Mouse (Mus musculus) G1E (cell line): ENCODE measurements at regions not wholly inside any gene's neighbourhood (a gene's known extent, or its start where the extent isn't known, plus 50 kb on each side); places are given as distances from the start of the nearest gene placed in this dataset.

Source experiments
- ATAC-seq: 2 replicates; pipeline ENCODE4 v1.8.0; 2016; ENCODE audit warnings: mild to moderate bottlenecking; ENCODE audit not compliant: insufficient number of reproducible peaks, poor library complexity, low FRiP score, severe bottlenecking; ENCODE audit errors: extremely low read depth
- DNase-seq: peaks from one replicate; pipeline ENCODE4 v3.0.0; 2012; ENCODE audit warnings: low spot score
- H3K27me3 ChIP-seq: 2 replicates; pipeline ENCODE4 v1.6.1; 2012; ENCODE audit warnings: mild to moderate bottlenecking, low read length, inconsistent platforms; ENCODE audit not compliant: insufficient read depth
- H3K36me3 ChIP-seq: replicated peaks from 2 replicates; pipeline ENCODE3; 2012; ENCODE audit warnings: mild to moderate bottlenecking, inconsistent platforms
- H3K4me1 ChIP-seq: 2 replicates; pipeline ENCODE4 v1.6.1; 2012; ENCODE audit warnings: low read depth, low read length, inconsistent platforms, mixed read lengths; ENCODE audit not compliant: insufficient read depth
- H3K4me3 ChIP-seq: 2 replicates; pipeline ENCODE4 v1.5.1; 2012; ENCODE audit warnings: low read depth, mild to moderate bottlenecking, inconsistent platforms, low read length, moderate library complexity, mixed read lengths
- H3K9me3 ChIP-seq: replicated peaks from 2 replicates; pipeline ENCODE4 v1.6.1; 2012; ENCODE audit warnings: inconsistent platforms
- CTCF ChIP-seq: IDR thresholded peaks from 2 replicates; pipeline ENCODE4 v1.5.1; 2012; ENCODE audit warnings: low read depth, low read length, inconsistent platforms, mixed read lengths
- GATA1 ChIP-seq: IDR thresholded peaks from 2 replicates; pipeline ENCODE4 v1.6.1; 2012; ENCODE audit warnings: borderline replicate concordance, low read length, inconsistent platforms, mixed read lengths
- GATA2 ChIP-seq: IDR thresholded peaks from 2 replicates; pipeline ENCODE4 v1.6.1; 2012; ENCODE audit warnings: low read depth, low read length, inconsistent platforms, borderline replicate concordance
- POLR2AphosphoS5 ChIP-seq: IDR thresholded peaks from 2 replicates; pipeline ENCODE4 v1.6.1; 2012; ENCODE audit warnings: low read depth, low read length, inconsistent platforms; ENCODE audit not compliant: insufficient replicate concordance
- TAL1 ChIP-seq: conservative IDR thresholded peaks from 2 replicates; pipeline ENCODE4 v1.6.1; 2012; ENCODE audit warnings: low read depth, low read length, inconsistent platforms, mixed read lengths

- H3K36me3 ChIP-seq = no peaks in the 10 kb centered on the region
- H3K9me3 ChIP-seq = no peaks in the 10 kb centered on the region
- ATAC-seq (no peak), DNase-seq (no peak)
- no peaks in the 10 kb centered on the region for H3K4me1 ChIP-seq
- TF ChIP-seq CTCF = no peak
- TF ChIP-seq GATA1 = no peak
- TF ChIP-seq TAL1 = no peak
- no peak for TF ChIP-seq GATA2
- no peak for TF ChIP-seq POLR2AphosphoS5
- H3K4me3 ChIP-seq = no peak overlapping the region
- no peaks in the 10 kb centered on the region for H3K27me3 ChIP-seq
These were observed 157.6 kb downstream of the Ahr start for GRCm38 (mm10) chr12:35377266-35377665.

- no peak for DNase-seq
- no peaks in the 10 kb centered on the region for H3K36me3 ChIP-seq
- no peaks in the 10 kb centered on the region for H3K27me3 ChIP-seq
- H3K4me1 ChIP-seq = no peaks in the 10 kb centered on the region
- no peak for ATAC-seq
- H3K4me3 ChIP-seq = no peak overlapping the region
- H3K9me3 ChIP-seq = no peaks in the 10 kb centered on the region
- TF ChIP-seq CTCF (no peak), GATA2 (no peak), GATA1 (no peak), TAL1 (no peak), POLR2AphosphoS5 (no peak)
These were observed 158.5 kb downstream of the Ahr start for GRCm38 (mm10) chr12:35376365-35376764.

- no peak for ATAC-seq
- H3K9me3 ChIP-seq = no peaks in the 10 kb centered on the region
- H3K4me1 ChIP-seq = no peaks in the 10 kb centered on the region
- DNase-seq = no peak
- H3K27me3 ChIP-seq = no peaks in the 10 kb centered on the region
- H3K36me3 ChIP-seq = no peaks in the 10 kb centered on the region
- TF ChIP-seq CTCF (no peak), GATA1 (no peak), POLR2AphosphoS5 (no peak), GATA2 (no peak)
- no peak overlapping the region for H3K4me3 ChIP-seq
These were observed 176.9 kb downstream of the Ahr start for GRCm38 (mm10) chr12:35357901-35358300.

- no peak for TF ChIP-seq TAL1
- TF ChIP-seq CTCF = no peak
- TF ChIP-seq GATA1 = no peak
- TF ChIP-seq POLR2AphosphoS5 = no peak
- no peak for TF ChIP-seq GATA2
- no peak for DNase-seq
- no peak for ATAC-seq
These were observed 196.5 kb downstream of the Ahr start for GRCm38 (mm10) chr12:35338191-35338954.

GRCm38 (mm10) chr12:35336314-35336713 is 198.5 kb downstream of the Ahr start:
- DNase-seq = no peak
- no peaks in the 10 kb centered on the region for H3K36me3 ChIP-seq
- H3K27me3 ChIP-seq = no peaks in the 10 kb centered on the region

More at GRCm38 (mm10) chr12:35338191-35338954, 196.5 kb downstream of the Ahr start:
- Histone ChIP-seq H3K4me3 (no peak overlapping the region), H3K9me3 (peaks cover 20% of the 10 kb centered on the region), H3K27me3 (no peaks in the 10 kb centered on the region), H3K4me1 (no peaks in the 10 kb centered on the region), H3K36me3 (no peaks in the 10 kb centered on the region)

GRCm38 (mm10) chr12:35334344-35335075 is 200.3 kb downstream of the Ahr start:
- H3K4me3 ChIP-seq = no peak overlapping the region
- ATAC-seq (no peak), DNase-seq (no peak)
- peaks cover 15% of the 10 kb centered on the region for H3K9me3 ChIP-seq
- H3K27me3 ChIP-seq = no peaks in the 10 kb centered on the region
- no peaks in the 10 kb centered on the region for H3K4me1 ChIP-seq
- no peak for TF ChIP-seq TAL1
- TF ChIP-seq GATA1 = no peak
- TF ChIP-seq GATA2 = no peak
- TF ChIP-seq CTCF = no peak
- H3K36me3 ChIP-seq = no peaks in the 10 kb centered on the region

More at GRCm38 (mm10) chr12:35336314-35336713, 198.5 kb downstream of the Ahr start:
- no peaks in the 10 kb centered on the region for H3K4me1 ChIP-seq
- no peak overlapping the region for H3K4me3 ChIP-seq
- TF ChIP-seq GATA2 = no peak
- no peak for TF ChIP-seq POLR2AphosphoS5
- TF ChIP-seq CTCF = no peak
- TF ChIP-seq TAL1 = no peak
- TF ChIP-seq GATA1 = no peak
- H3K9me3 ChIP-seq = peaks cover 19% of the 10 kb centered on the region
- ATAC-seq = no peak
